Mouse (Mus musculus) stomach, embryonic 16.5 days (tissue): ENCODE results near the gene Mars2. TPM values are rescaled to one million over a fixed set of nuclear protein-coding genes. Genes with fewer than 3 reads are reported as not detected.

Source experiments
- ATAC-seq: fragments of 200-750 bp; cut with Nextera tagmentation; 2 replicates; pipeline ENCODE4 v1.8.0; 2017; ENCODE audit warnings: moderate number of reproducible peaks, moderate TSS enrichment; ENCODE audit not compliant: insufficient read depth, low FRiP score
- H3K27ac ChIP-seq: fragments of 300-500 bp; sonication (generic); 2 replicates; pipeline ENCODE4 v1.5.1; 2014; ENCODE audit warnings: low read length
- H3K27me3 ChIP-seq: fragments of 300-500 bp; sonication (generic); 2 replicates; pipeline ENCODE4 v1.6.1; 2014; ENCODE audit warnings: low read length, control low read depth, mixed read lengths; ENCODE audit not compliant: control insufficient read depth, insufficient read depth
- H3K36me3 ChIP-seq: fragments of 300-500 bp; sonication (generic); 2 replicates; pipeline ENCODE4 v1.6.1; 2014; ENCODE audit warnings: low read length; ENCODE audit not compliant: control insufficient read depth, insufficient read depth
- H3K4me1 ChIP-seq: fragments of 300-500 bp; sonication (generic); 2 replicates; pipeline ENCODE4 v1.6.1; 2014; ENCODE audit warnings: low read length, control low read depth, mixed read lengths; ENCODE audit not compliant: control insufficient read depth, insufficient read depth
- H3K4me2 ChIP-seq: fragments of 300-500 bp; sonication (generic); 2 replicates; pipeline ENCODE4 v1.6.1; 2014; ENCODE audit warnings: low read depth, low read length, mixed read lengths
- H3K4me3 ChIP-seq: fragments of 300-500 bp; sonication (generic); replicated peaks from 2 replicates; pipeline ENCODE4 v1.5.1; 2014; ENCODE audit warnings: mild to moderate bottlenecking, low read length
- H3K9ac ChIP-seq: fragments of 300-500 bp; sonication (generic); 2 replicates; pipeline ENCODE4 v1.6.1; 2014; ENCODE audit warnings: low read length
- H3K9me3 ChIP-seq: fragments of 300-500 bp; sonication (generic); replicated peaks from 2 replicates; pipeline ENCODE4 v1.6.1; 2016; ENCODE audit warnings: low read length, control low read depth; ENCODE audit not compliant: control insufficient read depth
- WGBS: fragments of 180-500 bp; shearing (Covaris S2); extraction: QIAGEN DNeasy Blood & Tissue Kit; methylation state at CpG from one replicate; pipeline ENCODE4 v1.1.7; 2014; 5-methylcytosine and 5-hydroxymethylcytosine counted together
- polyA plus RNA-seq: library from polyadenylated mRNA; unstranded; fragments of >200 nt; fragmentation: Nextera tagmentation; extraction: Ambion mirVana; gene quantifications from 2 replicates; pipeline ENCODE4 v1.2.1, GENCODE M21; 2015

Mars2 gene
- 3.9 TPM in 2 replicates for polyA plus RNA-seq

DNA sequence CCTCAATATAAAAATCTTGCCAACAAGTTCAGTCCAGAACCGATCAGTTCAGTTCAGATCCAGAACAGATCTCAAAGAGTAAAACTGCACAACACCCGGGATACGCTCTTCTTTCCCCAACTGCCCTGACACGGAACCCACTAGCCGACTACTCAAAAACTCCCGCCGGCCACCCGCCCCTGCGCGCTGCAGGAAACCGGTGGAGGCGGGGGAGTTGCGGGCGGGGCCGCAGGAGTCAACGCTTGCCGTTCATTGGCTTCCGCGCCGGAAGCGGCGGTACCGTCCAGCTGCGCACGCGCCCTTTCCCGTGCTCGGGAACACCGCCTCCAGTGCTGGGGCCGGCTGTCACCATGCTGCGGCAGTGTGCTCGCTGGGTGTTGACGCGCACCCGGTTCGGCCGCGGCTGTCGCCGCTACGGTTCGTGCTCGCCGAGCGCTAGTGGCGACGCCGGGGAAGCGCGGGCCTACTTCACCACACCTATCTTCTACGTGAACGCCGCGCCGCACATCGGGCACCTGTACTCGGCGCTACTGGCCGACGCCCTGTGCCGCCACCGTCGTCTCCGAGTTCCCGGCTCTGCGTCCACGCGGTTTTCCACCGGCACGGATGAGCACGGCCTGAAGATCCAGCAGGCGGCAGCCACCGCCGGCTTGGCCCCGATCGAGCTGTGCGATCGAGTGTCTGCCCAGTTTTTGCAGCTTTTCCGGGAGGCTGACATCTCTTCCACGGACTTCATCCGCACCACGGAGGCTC, at the start of gene Mars2:
Mars2 (plus strand) TSS at position 288 of the 753 bp plus-strand sequence.
- peak within 1 kb of the TSS; percentile 68 for H3K4me3 ChIP-seq
- no peaks in the 10 kb centered on the region for H3K27me3 ChIP-seq
- H3K4me2 ChIP-seq, result peak within 1 kb of the TSS; percentile 98
- ATAC-seq, result peak; percentile 99
- WGBS, result under 1% methylated on average over 82 of the region's 82 CpGs
- peak within 1 kb of the TSS; percentile 78 for H3K9ac ChIP-seq
- no peaks in the 10 kb centered on the region for H3K9me3 ChIP-seq
- H3K27ac ChIP-seq, result peak within 1 kb of the TSS; percentile 77
- H3K36me3 ChIP-seq, result no peaks in the 10 kb centered on the region
- H3K4me1 ChIP-seq, result peaks cover 21% of the 10 kb centered on the region

DNA sequence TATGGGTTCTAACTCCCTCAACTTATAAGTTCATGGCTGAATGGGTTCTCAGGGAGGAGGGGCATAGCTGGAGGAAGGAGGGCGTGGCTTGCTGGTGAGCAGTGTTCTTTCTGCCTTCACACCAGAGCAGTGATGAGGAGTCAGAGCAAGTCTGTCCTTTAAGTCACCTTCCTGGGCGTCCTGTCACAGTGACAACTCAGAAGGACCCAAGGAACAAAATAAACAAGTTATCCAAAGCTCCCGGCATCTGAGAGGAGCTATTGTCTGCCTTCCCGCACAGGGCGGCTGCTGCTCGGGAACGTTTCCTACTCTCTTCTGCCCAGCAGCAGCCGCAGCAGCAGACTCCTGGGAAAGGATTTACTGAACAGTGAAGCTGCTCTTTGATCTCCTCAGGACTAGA, 45.0 kb upstream of the Mars2 start:
- Histone ChIP-seq H3K9ac (peak overlapping the region; percentile 49; the same call in 1 of the 2 replicates), H3K4me3 (peak overlapping the region; percentile 35), H3K27me3 (no peaks in the 10 kb centered on the region), H3K4me1 (peaks cover 6% of the 10 kb centered on the region; the same call in 1 of the 2 replicates), H3K4me2 (peak overlapping the region; percentile 47), H3K9me3 (no peaks in the 10 kb centered on the region), H3K27ac (0 out of 2 replicates have a peak overlapping the region, but pooled peaks have one; percentile 34), H3K36me3 (no peaks in the 10 kb centered on the region)
- 10% methylated on average over 8 of the region's 8 CpGs for WGBS
- 0 out of 2 replicates have a peak, but pooled peaks have one; percentile 42 for ATAC-seq

DNA sequence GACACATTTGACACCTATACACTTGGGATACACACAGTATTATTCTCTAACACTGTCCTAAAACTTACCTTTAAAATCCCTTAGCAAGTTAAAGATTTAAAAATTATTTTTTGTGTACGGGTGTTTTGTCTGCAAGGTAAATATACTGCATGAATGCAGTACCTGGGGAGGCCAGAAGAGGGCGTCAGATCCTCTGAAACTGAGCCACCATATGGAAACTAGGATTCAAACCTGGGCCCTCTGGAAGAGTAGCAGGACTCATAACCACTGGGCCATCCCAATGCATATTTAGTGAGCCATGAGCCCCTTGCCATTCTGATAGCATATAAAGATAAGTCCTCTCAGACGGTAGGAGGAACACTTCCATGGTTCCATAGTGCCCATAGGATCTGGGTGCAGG, 44.2 kb upstream of the Mars2 start:
- H3K27ac ChIP-seq, result peak overlapping the region; percentile 10; the same call in 1 of the 2 replicates
- no peaks in the 10 kb centered on the region for H3K36me3 ChIP-seq
- H3K4me3 ChIP-seq, result no peak overlapping the region
- H3K9me3 ChIP-seq, result no peaks in the 10 kb centered on the region
- H3K4me2 ChIP-seq, result no peak overlapping the region
- no peak overlapping the region for H3K9ac ChIP-seq
- WGBS, result 58% methylated on average over 3 of the region's 3 CpGs
- ATAC-seq, result no peak
- H3K4me1 ChIP-seq, result peaks cover 6% of the 10 kb centered on the region; the same call in 1 of the 2 replicates
- H3K27me3 ChIP-seq, result no peaks in the 10 kb centered on the region

DNA sequence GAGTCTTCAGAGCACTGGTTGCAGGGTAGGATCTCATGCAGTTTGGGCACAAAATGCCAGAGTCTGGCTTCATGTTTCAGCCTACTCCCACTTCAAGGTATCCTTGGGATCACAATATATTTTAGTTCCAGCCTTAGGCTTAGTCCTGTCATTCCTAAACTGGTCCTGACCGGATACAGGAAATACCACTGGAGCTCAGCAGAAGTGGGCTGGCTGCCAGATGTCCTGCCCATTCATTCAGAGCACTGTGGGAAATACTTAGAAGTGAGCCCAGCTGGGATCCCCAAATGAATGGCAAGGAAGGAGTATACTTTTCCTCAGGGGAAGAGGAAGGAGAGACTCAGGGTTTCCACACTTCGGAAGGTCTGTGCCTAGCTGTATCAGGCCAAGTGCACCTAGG, 43.7 kb upstream of the Mars2 start:
- Histone ChIP-seq H3K9ac (no peak overlapping the region), H3K36me3 (no peaks in the 10 kb centered on the region), H3K9me3 (no peaks in the 10 kb centered on the region), H3K4me3 (no peak overlapping the region), H3K27ac (peak overlapping the region; percentile 10; the same call in 1 of the 2 replicates), H3K4me1 (peaks cover 6% of the 10 kb centered on the region), H3K4me2 (no peak overlapping the region), H3K27me3 (no peaks in the 10 kb centered on the region)
- 38% methylated on average over 2 of the region's 2 CpGs for WGBS
- ATAC-seq, result peak; percentile 78; the same call in 1 of the 2 replicates

DNA sequence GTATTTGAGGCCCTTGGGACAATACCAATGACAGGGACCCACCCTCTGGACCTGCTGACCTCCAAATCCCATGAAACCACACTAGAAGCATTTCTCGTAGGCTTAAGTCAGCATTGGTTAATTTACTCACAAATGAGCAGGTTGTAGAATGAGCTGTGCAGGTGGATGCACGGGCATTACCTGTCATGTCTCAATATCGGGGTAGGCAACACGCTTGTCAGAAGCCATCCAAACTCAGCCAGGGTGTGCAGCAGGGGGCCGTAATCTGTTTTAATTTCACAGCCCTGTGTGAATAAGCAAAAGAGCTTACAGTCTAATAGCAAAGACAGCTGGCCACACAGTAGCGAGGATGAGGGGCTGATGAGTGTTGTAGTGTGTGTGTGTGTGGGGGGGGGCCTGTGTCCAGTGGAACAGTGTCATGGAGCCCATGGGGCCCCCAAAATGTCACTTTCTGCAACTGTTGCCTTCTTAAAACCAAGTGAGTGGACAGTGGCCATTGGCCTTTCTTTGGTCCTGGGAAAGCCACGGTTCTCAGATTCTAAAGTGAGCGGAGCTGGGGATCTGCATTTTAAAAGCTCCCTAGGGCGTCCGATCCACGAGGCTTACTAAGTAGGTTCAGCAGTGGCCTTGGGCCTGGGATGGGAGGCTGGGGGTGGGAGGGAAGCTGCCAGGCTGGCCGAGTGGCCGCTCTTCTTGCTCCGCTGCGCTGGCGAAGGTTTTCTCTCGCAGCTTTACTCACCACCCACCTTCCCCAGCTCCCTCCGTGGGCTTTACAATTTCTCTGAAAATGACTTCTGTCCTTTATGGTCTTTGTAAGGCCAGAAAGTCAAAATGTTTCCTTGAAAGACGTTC, 42.7 kb upstream of the Mars2 start:
- no peak overlapping the region for H3K4me2 ChIP-seq
- no peak overlapping the region for H3K27ac ChIP-seq
- ATAC-seq, result no peak
- WGBS, result 71% methylated on average over 19 of the region's 19 CpGs
- H3K36me3 ChIP-seq, result no peaks in the 10 kb centered on the region
- H3K4me3 ChIP-seq, result no peak overlapping the region
- no peaks in the 10 kb centered on the region for H3K9me3 ChIP-seq
- H3K4me1 ChIP-seq, result peaks cover 6% of the 10 kb centered on the region
- no peaks in the 10 kb centered on the region for H3K27me3 ChIP-seq
- H3K9ac ChIP-seq, result no peak overlapping the region

DNA sequence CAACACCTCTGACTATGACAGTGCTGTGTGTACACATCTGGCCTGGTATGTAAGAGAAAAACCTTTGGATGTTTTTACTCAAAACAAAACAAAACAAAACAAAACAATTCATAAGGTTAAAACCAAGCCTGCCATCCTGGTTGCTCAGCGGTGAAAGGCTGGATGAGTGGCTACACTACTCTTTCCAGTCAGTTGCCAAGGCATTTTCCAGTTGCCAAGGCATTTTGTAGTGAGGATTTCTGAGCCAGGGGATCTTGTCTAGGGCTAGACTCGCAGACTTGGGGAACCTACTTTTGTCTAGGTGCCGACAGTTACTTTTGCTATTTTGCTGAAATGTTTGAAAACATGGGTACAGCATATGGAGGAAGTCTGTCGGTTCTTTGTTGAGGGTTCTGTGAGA, 42.0 kb upstream of the Mars2 start:
- Histone ChIP-seq H3K36me3 (no peaks in the 10 kb centered on the region), H3K27ac (no peak overlapping the region), H3K27me3 (no peaks in the 10 kb centered on the region), H3K4me3 (no peak overlapping the region), H3K4me2 (no peak overlapping the region), H3K4me1 (peaks cover 6% of the 10 kb centered on the region), H3K9ac (no peak overlapping the region), H3K9me3 (no peaks in the 10 kb centered on the region)
- no peak for ATAC-seq
- WGBS, result 76% methylated on average over 4 of the region's 4 CpGs

DNA sequence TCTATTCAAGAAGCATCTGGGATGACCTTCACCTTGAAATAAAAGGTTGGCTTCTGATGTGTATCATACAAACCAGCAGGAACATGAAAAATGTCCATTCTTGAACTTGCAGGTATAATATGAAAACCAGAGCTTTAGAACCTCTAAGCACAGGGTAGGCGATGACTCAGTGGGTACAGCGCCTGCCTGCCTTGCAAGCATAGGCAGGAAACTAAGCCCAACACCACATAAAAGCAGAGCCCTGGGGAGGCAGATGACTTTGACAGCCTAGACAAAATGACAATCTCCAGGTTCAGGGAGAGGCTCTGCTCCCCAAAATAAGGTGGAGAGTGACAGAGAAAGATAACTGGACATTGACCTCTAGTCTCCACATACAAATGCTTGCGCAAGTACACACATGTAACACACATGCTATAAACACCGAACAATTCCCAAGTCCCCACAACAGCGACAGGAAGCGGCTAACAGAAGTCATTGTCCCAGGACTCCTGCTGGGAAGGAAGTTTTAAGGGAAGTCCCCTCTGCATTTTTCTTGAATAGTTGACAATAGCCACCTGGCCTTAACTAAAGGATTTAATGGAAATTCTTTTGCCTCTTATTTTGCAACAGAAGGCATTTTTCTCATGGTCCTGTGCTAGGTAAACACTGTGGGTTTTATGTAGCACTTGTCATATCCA, 40.5 kb upstream of the Mars2 start:
- Histone ChIP-seq H3K9ac (no peak overlapping the region), H3K36me3 (no peaks in the 10 kb centered on the region), H3K9me3 (no peaks in the 10 kb centered on the region), H3K4me3 (no peak overlapping the region), H3K4me1 (peaks cover 6% of the 10 kb centered on the region), H3K4me2 (no peak overlapping the region), H3K27me3 (no peaks in the 10 kb centered on the region), H3K27ac (peak overlapping the region; percentile 39)
- 49% methylated on average over 6 of the region's 6 CpGs for WGBS
- no peak for ATAC-seq

DNA sequence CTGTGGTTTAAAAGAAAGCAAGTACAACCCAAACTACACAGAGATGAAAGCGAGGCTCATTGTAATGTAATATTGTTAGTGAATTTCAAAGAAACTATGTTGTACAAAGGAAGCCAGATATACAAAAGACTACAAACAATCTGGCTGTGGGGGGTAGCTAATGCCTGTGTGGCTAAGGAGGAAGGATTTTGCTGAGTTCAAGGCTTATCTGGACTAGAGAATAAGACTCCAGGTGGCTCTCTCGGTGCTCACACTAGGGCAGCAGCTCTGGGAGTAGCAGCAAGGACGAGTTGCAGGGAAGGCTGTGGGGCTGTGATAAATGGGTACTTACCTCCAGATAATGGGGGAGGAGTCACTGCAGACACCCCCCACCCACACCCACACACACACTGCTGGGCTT, 38.3 kb upstream of the Mars2 start:
- H3K4me2 ChIP-seq, result no peak overlapping the region
- no peak for ATAC-seq
- H3K9ac ChIP-seq, result no peak overlapping the region

More for the DNA sequence above, 38.3 kb upstream of the Mars2 start:
- Histone ChIP-seq H3K27me3 (no peaks in the 10 kb centered on the region), H3K9me3 (no peaks in the 10 kb centered on the region), H3K4me1 (peaks cover 5% of the 10 kb centered on the region), H3K27ac (no peak overlapping the region), H3K36me3 (no peaks in the 10 kb centered on the region), H3K4me3 (no peak overlapping the region)
- WGBS, result 39% methylated on average over 3 of the region's 3 CpGs
